Mouse (Mus musculus) right cerebral cortex, adult 2 months (tissue): ENCODE results near the gene Stx8.

ENCODE experiments used
- DNase-seq, 2 experiments: peaks; one replicate each; pipeline ENCODE4 v3.0.0; 2021 to 2022; ENCODE audit warnings: low spot score in 2 of 2

Gene Stx8

DNA sequence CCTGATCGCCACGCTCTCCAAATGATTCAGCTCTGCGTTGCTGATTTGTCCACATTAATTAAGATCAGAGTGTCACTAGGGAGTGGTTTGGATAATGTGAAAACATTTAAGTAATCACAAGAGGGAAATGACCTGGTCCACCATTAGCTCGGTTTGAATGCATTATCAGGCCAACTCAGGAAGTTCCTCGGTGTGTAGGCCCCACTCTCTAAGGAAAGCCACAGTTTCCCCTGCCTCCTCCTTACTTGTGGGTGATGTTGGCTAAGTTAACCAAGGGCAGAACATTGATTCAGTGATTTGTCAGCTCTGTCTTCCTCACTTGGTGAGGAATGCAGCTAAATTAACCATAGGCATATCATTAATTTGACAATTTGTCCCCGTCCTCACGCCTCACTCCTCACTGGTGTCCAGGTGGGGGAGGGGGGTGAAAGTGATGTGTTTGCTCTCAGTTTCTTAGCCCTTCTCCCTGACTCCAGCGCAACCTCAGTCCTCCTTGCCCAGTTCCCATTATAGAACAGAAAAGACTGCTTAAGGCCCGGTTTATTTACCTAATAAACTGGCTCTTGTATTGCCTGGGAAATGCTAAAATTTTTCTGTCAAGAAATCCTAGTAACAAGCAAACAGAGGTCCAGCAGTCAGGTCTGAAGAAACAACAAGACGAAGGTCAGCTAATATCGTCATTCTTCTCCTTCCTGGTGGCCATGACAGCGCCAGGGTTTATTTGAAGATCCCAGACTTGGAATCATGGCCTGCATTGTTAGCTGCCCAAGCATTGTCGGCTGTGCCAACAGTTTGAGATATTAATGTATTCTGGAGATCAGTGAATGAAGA lies 178.5 kb downstream of the Stx8 start:
- DNase-seq = no peak

GRCm38 (mm10) chr11:68145066-68145585 lies 179.1 kb downstream of the Stx8 start:
- no peak for DNase-seq

DNA sequence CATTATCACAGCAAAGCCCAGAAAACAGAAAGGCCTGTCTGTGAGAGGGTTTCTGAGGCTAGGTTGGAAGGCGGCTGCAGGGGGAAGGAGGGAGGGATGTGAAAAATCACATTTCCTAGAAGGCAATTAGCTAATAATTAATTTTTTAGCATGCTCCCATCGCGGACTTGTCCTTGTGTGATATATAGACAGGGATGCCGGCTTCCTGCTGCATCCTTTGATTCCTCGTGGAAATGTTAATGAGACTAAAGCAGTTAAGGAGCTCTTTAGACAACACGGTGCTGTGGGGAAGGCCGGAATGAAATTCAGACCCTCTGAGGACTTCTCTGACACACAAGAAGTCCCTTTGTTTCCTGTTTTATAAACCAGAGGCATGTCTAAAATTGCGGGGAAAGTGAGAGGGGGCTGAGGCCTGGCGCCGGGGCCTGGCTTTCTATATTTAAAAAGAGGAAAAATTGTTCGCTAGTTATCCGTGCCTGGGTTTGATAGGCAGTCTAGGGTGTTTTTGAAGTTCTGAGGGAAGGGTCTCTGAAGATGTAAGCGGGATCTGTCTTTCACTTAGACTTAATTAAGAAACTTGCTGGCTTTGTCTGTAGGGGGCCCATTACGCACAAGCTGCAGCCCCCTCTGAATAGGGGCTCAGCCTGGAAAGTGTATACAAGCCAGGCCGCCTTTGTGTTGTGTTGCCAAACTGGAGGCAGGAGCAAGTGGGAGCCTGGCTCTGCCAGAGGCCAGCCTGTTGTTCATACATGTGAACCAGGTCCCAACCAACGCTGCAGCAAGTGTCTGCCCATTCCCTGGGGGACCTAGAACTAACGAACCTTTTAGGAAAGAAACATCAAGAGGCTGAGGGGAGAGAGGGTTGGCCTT lies 179.8 kb downstream of the Stx8 start:
- DNase-seq = no peak

DNA sequence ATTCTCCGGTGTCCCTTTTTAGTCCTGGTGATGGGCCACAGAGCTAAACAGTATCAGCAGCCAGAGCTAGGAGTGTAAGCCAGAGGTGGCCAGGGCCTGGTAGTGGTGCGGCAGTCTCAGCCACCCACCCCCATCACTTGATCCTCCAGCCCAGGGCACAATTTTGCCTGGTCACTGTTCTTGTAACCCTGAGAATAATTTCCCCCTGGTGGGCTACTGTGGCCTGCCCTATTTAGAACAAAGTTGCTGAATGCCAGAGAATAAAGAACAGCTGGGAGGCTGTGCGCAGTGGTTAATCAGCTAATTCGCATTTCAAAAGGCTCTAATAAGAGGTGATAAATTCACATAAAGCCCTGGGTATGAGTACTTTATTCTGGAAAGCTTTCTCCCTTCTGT lies 180.5 kb downstream of the Stx8 start:
- no peak for DNase-seq

DNA sequence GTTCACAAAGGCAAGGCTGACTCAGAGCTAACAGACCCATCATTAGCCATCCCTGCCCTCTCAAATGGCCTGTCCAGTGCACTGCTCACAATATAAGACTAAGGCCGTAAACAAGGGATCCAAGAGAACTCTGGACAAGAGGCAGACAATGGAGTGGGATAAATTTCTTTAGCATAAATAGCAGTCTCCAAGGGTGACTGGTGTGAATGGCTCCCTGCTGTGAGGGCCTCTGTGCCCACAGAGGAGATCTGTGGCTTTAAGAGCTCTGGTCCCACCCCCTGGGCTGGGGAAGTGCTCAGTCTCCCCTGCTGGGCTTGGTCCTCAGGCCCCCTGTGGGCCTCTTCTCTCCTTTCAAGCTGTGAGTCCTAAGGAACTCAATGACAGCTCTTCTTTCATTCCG lies 184.9 kb downstream of the Stx8 start:
- DNase-seq = no peak

GRCm38 (mm10) chr11:68155821-68156220 lies 189.8 kb downstream of the Stx8 start:
- DNase-seq = no peak

GRCm38 (mm10) chr11:68158166-68158565 lies 192.2 kb downstream of the Stx8 start:
- DNase-seq = no peak

DNA sequence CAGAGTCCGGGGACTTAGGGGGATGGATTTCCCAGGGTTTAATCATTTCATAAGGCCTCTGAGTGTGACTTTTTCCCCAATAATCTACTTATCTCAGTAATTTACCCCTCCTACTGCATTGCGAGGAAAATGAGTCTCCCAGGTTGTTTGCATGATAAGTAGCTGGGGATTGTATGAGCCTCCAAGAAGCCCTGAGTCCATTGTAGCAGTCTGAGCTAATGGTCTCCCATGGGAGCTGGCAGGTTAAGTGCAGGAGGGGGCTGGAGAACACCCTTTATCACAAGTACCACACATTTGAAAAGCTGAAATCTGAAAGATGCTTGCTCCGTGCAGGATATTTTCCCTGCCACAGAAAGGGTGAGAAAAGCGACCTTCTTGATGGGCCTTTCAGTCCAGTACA lies 193.9 kb downstream of the Stx8 start:
- no peak for DNase-seq

DNA sequence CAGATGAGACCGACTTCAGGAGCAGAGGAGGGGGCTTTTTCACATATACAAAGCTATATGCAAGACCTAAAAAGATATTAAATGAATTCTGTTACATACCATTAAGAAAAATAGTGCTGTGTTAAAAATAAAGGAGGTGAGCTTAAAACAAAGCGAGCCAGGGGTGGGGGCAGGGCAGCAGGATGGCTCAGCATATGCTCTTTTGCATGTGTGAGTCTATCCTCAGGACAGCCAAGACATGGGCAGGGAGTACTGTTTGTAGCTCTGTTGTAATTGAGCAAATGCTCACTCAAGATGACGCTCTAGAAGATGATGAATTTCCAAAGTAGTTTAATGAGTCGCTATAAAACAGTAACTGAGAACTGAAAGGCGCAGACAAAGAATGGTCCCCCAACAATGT lies 198.4 kb downstream of the Stx8 start:
- DNase-seq = no peak

DNA sequence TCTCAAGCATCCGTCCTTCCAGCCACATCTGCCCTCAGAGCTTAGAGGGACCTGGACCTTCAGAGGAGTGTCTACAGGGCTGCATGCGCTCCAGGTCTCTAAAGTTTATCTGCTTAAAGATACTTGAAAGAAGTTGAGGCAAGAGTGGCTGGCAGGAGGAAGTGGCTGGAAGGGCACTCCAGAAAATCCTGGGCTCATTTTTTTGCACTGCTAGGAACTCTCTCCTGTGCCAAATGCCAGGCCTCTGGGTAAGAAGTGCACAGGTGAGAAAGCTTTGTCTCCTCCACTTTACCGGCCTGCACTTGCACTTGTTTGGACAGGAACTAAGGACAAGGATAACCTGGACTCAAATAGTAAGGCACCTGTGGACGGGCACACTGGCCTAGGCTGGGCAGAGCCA lies 202.4 kb downstream of the Stx8 start:
- no peak for DNase-seq

DNA sequence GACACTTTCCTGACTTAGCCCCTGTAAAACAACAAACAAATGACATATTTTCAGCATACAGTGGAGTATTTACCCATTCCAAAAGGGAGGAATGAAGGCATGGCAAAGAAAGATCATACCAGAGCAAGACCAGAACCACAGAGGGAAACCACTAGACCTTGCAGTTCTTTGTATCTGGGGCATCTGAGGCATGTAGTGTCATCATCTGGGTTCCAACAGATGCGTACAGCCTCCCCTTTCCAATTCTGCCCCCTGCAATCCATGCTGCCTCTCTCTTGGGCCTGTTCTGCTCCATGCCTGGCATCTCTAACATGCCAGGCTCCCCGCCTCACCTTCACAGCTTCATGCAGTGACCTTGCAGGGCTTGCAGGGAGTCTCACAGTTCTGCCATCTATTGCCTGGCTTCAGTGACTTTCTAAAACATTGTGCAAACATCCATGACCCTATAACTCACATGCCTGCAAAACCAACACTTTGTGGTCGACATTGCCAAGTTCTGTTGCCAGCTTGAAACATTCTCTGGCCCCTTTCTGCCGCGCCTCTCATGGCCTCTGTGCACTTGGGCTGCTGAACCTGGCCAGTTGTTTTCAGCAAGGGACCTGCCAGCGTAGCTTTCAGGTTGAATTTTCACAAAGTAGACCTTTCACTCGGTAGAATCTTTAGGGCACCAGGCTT lies 206.1 kb downstream of the Stx8 start:
- no peak for DNase-seq

DNA sequence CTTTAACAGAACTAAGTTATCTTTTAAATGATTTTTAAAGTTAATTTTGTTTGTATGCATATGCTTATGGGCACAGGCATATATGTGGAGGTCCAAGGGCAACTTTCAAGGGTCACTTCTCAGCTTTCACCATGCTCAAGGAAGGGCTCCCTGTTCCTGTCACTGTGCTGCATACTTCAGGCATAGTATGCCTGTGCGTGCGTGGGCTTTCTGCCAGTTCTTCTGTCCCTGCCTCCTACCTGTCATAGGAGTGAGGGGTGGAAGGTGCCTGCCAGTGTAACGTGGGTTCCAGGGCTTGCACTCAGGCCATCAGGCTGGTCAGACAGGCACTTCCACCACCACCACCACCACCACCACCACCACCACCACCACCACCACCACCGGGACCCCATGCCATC lies 206.7 kb downstream of the Stx8 start:
- DNase-seq = no peak

DNA sequence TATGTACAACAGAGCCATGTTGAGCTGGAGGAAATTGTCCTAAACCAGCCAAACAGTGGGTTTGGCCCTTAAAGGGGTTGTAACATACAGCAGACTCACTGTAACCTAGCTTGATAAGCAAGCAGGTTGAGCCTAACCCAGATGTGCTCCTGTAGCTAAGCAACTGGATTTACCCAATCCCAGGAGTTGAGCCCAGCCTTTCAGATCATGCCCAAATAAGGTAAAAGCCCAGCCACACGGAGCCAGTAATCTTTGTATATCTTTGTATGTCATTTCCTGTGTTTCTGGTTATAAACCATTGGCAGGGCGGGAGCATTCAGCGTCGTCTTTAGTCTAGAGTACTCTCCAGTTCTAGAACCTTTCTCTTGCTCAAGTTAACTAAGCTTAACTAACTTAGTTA lies 210.6 kb downstream of the Stx8 start:
- DNase-seq = no peak

GRCm38 (mm10) chr11:68177415-68177814 lies 211.4 kb downstream of the Stx8 start:
- no peak for DNase-seq

GRCm38 (mm10) chr11:68185647-68186046 lies 219.7 kb downstream of the Stx8 start:
- DNase-seq = peak in 1 of 2 experiments; percentile 31

- DNase-seq = no peak
Observed at GRCm38 (mm10) chr11:68187242-68187641, 221.2 kb downstream of the Stx8 start.

GRCm38 (mm10) chr11:68188695-68189201 lies 222.8 kb downstream of the Stx8 start:
- DNase-seq = no peak

GRCm38 (mm10) chr11:68190849-68191248 lies 224.9 kb downstream of the Stx8 start:
- peak; percentile 34 to 41 for DNase-seq

DNA sequence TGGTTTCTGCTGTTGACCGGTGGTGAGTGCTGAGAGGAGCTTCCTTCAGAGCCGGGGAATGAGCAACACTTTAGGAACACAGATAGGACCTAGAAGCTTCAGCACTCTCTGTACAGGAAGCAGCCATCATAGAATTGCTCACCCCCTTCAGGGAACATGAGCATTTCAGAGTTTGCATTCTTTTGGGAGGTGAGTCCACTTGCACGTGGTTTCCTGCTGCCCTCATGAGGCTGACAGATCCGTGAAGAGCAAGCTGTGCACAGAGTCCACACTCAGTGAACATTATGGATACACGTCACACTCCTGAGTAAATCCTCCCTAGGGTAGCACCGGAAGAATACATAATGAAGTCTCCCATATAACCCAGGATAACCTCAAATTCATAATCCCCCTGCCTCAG lies 229.2 kb downstream of the Stx8 start:
- no peak for DNase-seq

DNA sequence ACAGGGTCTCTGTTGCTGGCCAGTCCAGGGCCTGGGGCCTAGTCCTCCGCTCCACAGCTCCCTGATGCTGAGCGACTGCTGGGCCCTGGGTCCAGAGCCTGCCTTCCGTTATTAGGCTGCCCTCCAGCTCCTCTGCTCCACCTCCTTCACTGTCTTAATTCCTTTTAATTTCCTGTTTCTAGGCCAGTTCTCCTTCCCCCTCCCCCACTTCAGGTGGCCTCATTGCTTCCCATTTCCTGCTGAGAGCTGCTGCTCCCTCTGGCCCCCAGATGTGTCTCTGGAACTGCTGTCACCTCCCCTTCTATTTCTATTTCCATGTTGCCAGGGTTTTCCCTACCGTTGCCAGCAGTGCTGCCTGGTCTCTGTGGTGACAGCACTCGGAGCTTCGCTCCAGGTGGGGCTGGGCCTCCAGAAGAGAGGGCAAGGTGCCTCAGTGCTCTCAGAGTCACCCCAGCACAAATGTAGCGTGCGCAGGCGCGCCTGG lies 229.7 kb downstream of the Stx8 start:
- DNase-seq = no peak

- DNase-seq = no peak
Observed at GRCm38 (mm10) chr11:68196566-68196965, 230.6 kb downstream of the Stx8 start.

- no peak for DNase-seq
Observed at GRCm38 (mm10) chr11:68197471-68197870, 231.5 kb downstream of the Stx8 start.
